Mouse (Mus musculus): Measurements from ENCODE around the gene Itpkb. TPM values are rescaled to one million over a fixed set of nuclear protein-coding genes. Genes with fewer than 3 reads are reported as not detected.

Gene Itpkb
- polyA plus RNA-seq, 1 experiment from 2014 or later: 3.7 TPM

DNA sequence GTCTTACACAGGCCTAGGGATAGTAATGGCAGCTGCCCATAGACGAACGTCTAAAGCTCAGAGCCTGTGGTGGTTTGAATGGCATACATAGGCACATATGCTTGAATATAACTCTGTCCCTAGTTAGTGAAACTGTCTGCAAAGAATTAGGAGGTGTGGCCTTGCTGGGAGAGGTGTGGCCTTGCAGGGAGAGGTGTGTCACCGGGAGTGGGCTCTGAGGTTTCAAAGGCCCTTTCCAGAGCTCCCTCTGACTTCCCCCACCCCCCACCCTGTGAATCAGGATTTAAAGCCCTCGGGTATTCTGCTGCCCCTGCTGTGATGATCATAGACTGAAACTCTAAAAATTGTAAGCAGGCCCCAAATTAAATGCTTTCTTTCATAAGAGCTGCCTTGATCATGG is 29.3 kb upstream of the Itpkb start:
- WGBS: 50% methylated on average over 4 of the region's 4 CpGs
- H3K9me3 ChIP-seq (ENCODE audit: control insufficient read depth, low read length): no peaks in the 10 kb centered on the region

DNA sequence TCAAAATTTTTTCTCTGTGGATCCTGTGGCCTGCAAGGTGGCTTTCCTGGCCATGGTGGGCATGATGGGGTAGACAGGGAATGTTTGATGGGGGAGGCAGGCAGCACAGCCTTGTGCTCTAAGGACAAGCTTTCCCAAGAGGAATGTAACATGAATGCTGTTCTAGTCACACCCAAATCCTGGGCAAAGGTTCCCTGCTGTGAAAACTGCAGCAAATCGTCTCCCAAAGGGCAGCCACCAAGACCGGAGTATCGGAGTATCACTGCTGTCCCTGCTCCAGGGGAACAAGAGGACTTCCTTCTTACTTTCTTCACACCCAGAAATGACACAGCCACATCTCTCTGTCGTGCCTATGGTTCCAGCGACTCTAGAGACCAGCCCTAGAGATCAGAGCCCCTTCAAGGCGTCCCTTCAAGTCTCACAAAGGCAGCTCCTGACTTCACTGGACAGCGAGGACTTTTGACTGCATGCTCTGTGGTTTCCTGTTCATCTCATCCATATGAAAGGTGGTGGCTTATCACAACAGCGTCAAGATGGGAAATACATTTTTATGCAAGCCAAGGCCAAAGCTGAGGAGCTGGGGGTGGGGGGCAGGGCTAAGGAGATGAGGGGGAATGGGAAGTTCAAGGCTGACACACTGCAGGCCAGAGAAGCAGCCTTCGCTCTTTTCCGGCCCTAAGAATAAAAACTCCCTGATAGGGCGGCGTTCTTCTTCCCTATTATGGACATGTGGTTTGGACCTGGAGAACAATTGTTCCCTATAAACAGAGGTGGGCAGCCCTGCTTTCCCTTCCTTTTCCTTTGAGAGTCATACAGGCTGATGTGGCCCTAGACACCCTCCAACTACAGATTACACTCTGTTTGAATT is 27.8 kb upstream of the Itpkb start:
- H3K27me3 ChIP-seq (ENCODE audit: control insufficient read depth, insufficient read depth, low read length): no peaks in the 10 kb centered on the region
- 46% methylated on average over 12 of the region's 12 CpGs for WGBS
- ATAC-seq (ENCODE audit: low FRiP score, low TSS enrichment) (peak; percentile 18; the same call in 1 of the 2 replicates), DNase-seq (ENCODE audit: low spot score) (no peak)
- no peaks in the 10 kb centered on the region for H3K9me3 ChIP-seq (ENCODE audit: control insufficient read depth, low read length)
- H3K4me3 ChIP-seq (ENCODE audit: low read depth, low read length): no peak overlapping the region
- TF ChIP-seq CTCF (IDR thresholded peaks at IDR 0.05; ENCODE audit: low read depth) (no peak), EP300 (optimal IDR thresholded peaks at IDR 0.05) (no peak)
- no peaks in the 10 kb centered on the region for H3K36me3 ChIP-seq (ENCODE audit: control insufficient read depth, insufficient read depth, low read length)
- no peaks in the 10 kb centered on the region for H3K4me1 ChIP-seq (replicated peaks; ENCODE audit: control insufficient read depth, insufficient read depth)
- H3K9ac ChIP-seq (ENCODE audit: low read length): no peak overlapping the region
- peak overlapping the region; percentile 63; the same call in 1 of the 2 replicates for H3K27ac ChIP-seq (replicated peaks)
- no peak overlapping the region for H3K4me2 ChIP-seq (replicated peaks; ENCODE audit: low read depth)

More for the DNA sequence above, 29.3 kb upstream of the Itpkb start:
- no peak for DNase-seq (ENCODE audit: low spot score)
- no peak for TF ChIP-seq CTCF (IDR thresholded peaks at IDR 0.05; ENCODE audit: low read depth)
- no peak for TF ChIP-seq EP300 (optimal IDR thresholded peaks at IDR 0.05)
- Histone ChIP-seq H3K4me3 (ENCODE audit: low read depth, low read length) (no peak overlapping the region), H3K4me2 (replicated peaks; ENCODE audit: low read depth) (no peak overlapping the region), H3K27ac (replicated peaks) (no peak overlapping the region), H3K9ac (ENCODE audit: low read length) (no peak overlapping the region), H3K4me1 (replicated peaks; ENCODE audit: control insufficient read depth, insufficient read depth) (no peaks in the 10 kb centered on the region), H3K27me3 (ENCODE audit: control insufficient read depth, insufficient read depth, low read length) (no peaks in the 10 kb centered on the region), H3K36me3 (ENCODE audit: control insufficient read depth, insufficient read depth, low read length) (no peaks in the 10 kb centered on the region)
- peak; percentile 39; the same call in 1 of the 2 replicates for ATAC-seq (ENCODE audit: low FRiP score, low TSS enrichment)

DNA sequence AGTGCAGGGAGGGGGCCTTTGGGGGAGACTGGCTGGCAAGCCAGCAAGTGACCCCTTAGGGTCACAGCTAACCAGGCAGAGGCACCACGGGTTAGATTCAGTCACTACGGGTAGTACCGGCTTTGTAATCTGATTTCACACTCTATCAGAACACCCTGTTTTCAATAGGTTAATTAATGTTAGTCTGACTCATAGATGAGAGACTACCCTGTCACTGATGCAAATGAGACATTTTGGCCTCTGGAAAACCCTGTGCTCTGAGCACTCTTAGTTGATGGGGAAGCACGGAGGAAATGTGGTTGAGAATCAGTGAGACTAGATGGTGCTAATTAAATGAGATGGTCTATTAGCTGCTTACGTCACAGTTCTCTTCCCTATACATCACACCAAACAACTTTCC is 26.7 kb upstream of the Itpkb start:
- Histone ChIP-seq H3K9ac (ENCODE audit: low read length) (no peak overlapping the region), H3K27ac (replicated peaks) (peak overlapping the region; percentile 40), H3K9me3 (ENCODE audit: control insufficient read depth, low read length) (no peaks in the 10 kb centered on the region), H3K27me3 (ENCODE audit: control insufficient read depth, insufficient read depth, low read length) (no peaks in the 10 kb centered on the region), H3K4me2 (replicated peaks; ENCODE audit: low read depth) (no peak overlapping the region), H3K4me1 (replicated peaks; ENCODE audit: control insufficient read depth, insufficient read depth) (no peaks in the 10 kb centered on the region), H3K36me3 (ENCODE audit: control insufficient read depth, insufficient read depth, low read length) (no peaks in the 10 kb centered on the region), H3K4me3 (ENCODE audit: low read depth, low read length) (no peak overlapping the region)
- DNase-seq (ENCODE audit: low spot score): no peak
- 69% methylated on average over 5 of the region's 5 CpGs for WGBS
- no peak for TF ChIP-seq CTCF (IDR thresholded peaks at IDR 0.05; ENCODE audit: low read depth)
- no peak for TF ChIP-seq EP300 (optimal IDR thresholded peaks at IDR 0.05)
- ATAC-seq (ENCODE audit: low FRiP score, low TSS enrichment): no peak

GRCm38 (mm10) chr1:180306889-180307288 is 23.4 kb upstream of the Itpkb start:
- H3K4me3 ChIP-seq (ENCODE audit: low read depth, low read length): no peak overlapping the region
- no peak overlapping the region for H3K9ac ChIP-seq (ENCODE audit: low read length)
- ATAC-seq (ENCODE audit: low FRiP score, low TSS enrichment) (no peak), DNase-seq (ENCODE audit: low spot score) (no peak)
- no peak overlapping the region for H3K27ac ChIP-seq (replicated peaks)
- no peaks in the 10 kb centered on the region for H3K36me3 ChIP-seq (ENCODE audit: control insufficient read depth, insufficient read depth, low read length)
- H3K27me3 ChIP-seq (ENCODE audit: control insufficient read depth, insufficient read depth, low read length): no peaks in the 10 kb centered on the region
- H3K4me2 ChIP-seq (replicated peaks; ENCODE audit: low read depth): no peak overlapping the region
- no peaks in the 10 kb centered on the region for H3K4me1 ChIP-seq (replicated peaks; ENCODE audit: control insufficient read depth, insufficient read depth)
- 68% methylated on average over 9 of the region's 9 CpGs for WGBS
- TF ChIP-seq EP300 (optimal IDR thresholded peaks at IDR 0.05) (no peak), CTCF (IDR thresholded peaks at IDR 0.05; ENCODE audit: low read depth) (no peak)
- no peaks in the 10 kb centered on the region for H3K9me3 ChIP-seq (ENCODE audit: control insufficient read depth, low read length)

DNA sequence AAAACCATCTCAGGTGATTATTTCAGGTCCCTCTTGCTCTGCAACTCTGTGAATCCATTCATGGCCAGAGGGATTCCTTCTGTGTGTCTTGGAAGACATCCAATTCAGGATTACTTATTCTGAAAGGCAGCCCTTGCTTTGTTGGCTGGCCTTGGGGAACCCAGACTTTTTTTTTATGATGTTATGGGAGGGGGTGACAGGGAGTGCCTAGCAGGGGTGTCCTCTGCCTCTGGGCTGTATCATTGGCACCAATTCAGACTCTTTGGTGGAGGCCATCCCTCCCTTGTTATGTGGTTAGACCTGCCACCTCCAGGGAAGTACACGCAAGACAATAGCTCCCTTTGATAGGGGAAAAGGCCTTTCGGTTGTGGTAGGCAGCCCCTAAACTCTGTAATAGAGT is 22.6 kb upstream of the Itpkb start:
- no peak for ATAC-seq (ENCODE audit: low FRiP score, low TSS enrichment)

GRCm38 (mm10) chr1:180308897-180309296 is 21.4 kb upstream of the Itpkb start:
- ATAC-seq (ENCODE audit: low FRiP score, low TSS enrichment): no peak
- no peaks in the 10 kb centered on the region for H3K27me3 ChIP-seq (ENCODE audit: control insufficient read depth, insufficient read depth, low read length)
- H3K4me2 ChIP-seq (replicated peaks; ENCODE audit: low read depth): no peak overlapping the region
- 69% methylated on average over 4 of the region's 4 CpGs for WGBS
- H3K4me3 ChIP-seq (ENCODE audit: low read depth, low read length): no peak overlapping the region
- no peak overlapping the region for H3K9ac ChIP-seq (ENCODE audit: low read length)
- no peaks in the 10 kb centered on the region; the same call in 1 of the 2 replicates for H3K4me1 ChIP-seq (replicated peaks; ENCODE audit: control insufficient read depth, insufficient read depth)
- DNase-seq (ENCODE audit: low spot score): no peak
- no peak for TF ChIP-seq EP300 (optimal IDR thresholded peaks at IDR 0.05)
- TF ChIP-seq CTCF (IDR thresholded peaks at IDR 0.05; ENCODE audit: low read depth): no peak
- H3K9me3 ChIP-seq (ENCODE audit: control insufficient read depth, low read length): no peaks in the 10 kb centered on the region
- H3K36me3 ChIP-seq (ENCODE audit: control insufficient read depth, insufficient read depth, low read length): no peaks in the 10 kb centered on the region
- no peak overlapping the region for H3K27ac ChIP-seq (replicated peaks)

More for the DNA sequence above, 22.6 kb upstream of the Itpkb start:
- Histone ChIP-seq H3K9ac (ENCODE audit: low read length) (no peak overlapping the region), H3K9me3 (ENCODE audit: control insufficient read depth, low read length) (no peaks in the 10 kb centered on the region), H3K4me3 (ENCODE audit: low read depth, low read length) (no peak overlapping the region), H3K27ac (replicated peaks) (no peak overlapping the region), H3K36me3 (ENCODE audit: control insufficient read depth, insufficient read depth, low read length) (no peaks in the 10 kb centered on the region), H3K4me2 (replicated peaks; ENCODE audit: low read depth) (no peak overlapping the region), H3K4me1 (replicated peaks; ENCODE audit: control insufficient read depth, insufficient read depth) (no peaks in the 10 kb centered on the region; the same call in 1 of the 2 replicates), H3K27me3 (ENCODE audit: control insufficient read depth, insufficient read depth, low read length) (no peaks in the 10 kb centered on the region)
- no peak for DNase-seq (ENCODE audit: low spot score)
- no peak for TF ChIP-seq EP300 (optimal IDR thresholded peaks at IDR 0.05)
- no peak for TF ChIP-seq CTCF (IDR thresholded peaks at IDR 0.05; ENCODE audit: low read depth)
- 59% methylated on average over 2 of the region's 2 CpGs for WGBS
